ENCODE assay signal across 9 mouse cellular contexts in genomic region chr14:21086827-21087351, GRCm38 (mm10). TPM values are rescaled to one million over a fixed set of nuclear protein-coding genes. Genes with fewer than 3 reads are reported as not detected.
DNase-seq lines count a peak whose midpoint lies in the region; ATAC-seq and TF ChIP-seq lines count a peak whose summit lies in the region.
"Had no signal": no experiment of that assay in that cellular context is flagged by ENCODE, and none has a peak within 500 bp of the region (broad histone marks: within the 10 kb centered on the region; RNA-seq: fewer than 3 reads in every experiment).

No protein-coding gene starts in this region.

- peak overlapping the region; percentile 86 to 89 for H3K27ac ChIP-seq in heart, embryonic 14.5 days (replicated peaks in 1 of 2; ENCODE audit: control insufficient read depth in 1 of 2, insufficient read depth in 1 of 2, low read depth in 2 of 2, low read length in 2 of 2)
- peak overlapping the region; percentile 11; the same call in 1 of the 2 replicates for H3K27ac ChIP-seq in testis, adult 2 months (ENCODE audit: control insufficient read depth, insufficient read depth, low read depth, low read length)
- peak overlapping the region; percentile 74 for H3K27ac ChIP-seq in intestine, embryonic 15.5 days
- H3K27ac ChIP-seq in stomach, postnatal 0 days (replicated peaks): peak overlapping the region; percentile 80
- H3K27ac ChIP-seq in midbrain, embryonic 16.5 days (ENCODE audit: low read length): no peak overlapping the region

- H3K9ac ChIP-seq in heart, embryonic 14.5 days (ENCODE audit: low read length): peak overlapping the region; percentile 18; the same call in 1 of the 2 replicates
- H3K9ac ChIP-seq in intestine, embryonic 15.5 days: no peak overlapping the region
- 0 out of 2 replicates have a peak overlapping the region, but pooled peaks have one; percentile 23 for H3K9ac ChIP-seq in stomach, postnatal 0 days (ENCODE audit: low read length)
- H3K9ac ChIP-seq in midbrain, embryonic 16.5 days (ENCODE audit: low read depth, low read length): no peak overlapping the region

- TF ChIP-seq POLR2A in testis, adult 2 months (IDR thresholded peaks at IDR 0.05; ENCODE audit: control insufficient read depth, low read depth, low read length): no peak

- DNase-seq in heart, postnatal 4 days: no peak
- DNase-seq in testis, postnatal 14 days (ENCODE audit: low spot score): no peak
- no peak for DNase-seq in stomach, postnatal 0 days (ENCODE audit: low spot score)
- DNase-seq in frontal cortex, adult 2 months (ENCODE audit: extremely low spot score in 1 of 2, low spot score in 1 of 2): no peak
- DNase-seq: thymus, postnatal 36 days had no signal

- TF ChIP-seq CTCF in testis, adult 2 months (IDR thresholded peaks at IDR 0.05; ENCODE audit: control insufficient read depth, insufficient read depth, insufficient replicate concordance, low read depth, low read length): no peak
- TF ChIP-seq CTCF in stomach, postnatal 0 days (IDR thresholded peaks at IDR 0.05; ENCODE audit: low read depth): no peak

- H3K36me3 ChIP-seq in heart, embryonic 14.5 days (ENCODE audit: control insufficient read depth, insufficient read depth, low read length): no peaks in the 10 kb centered on the region
- no peaks in the 10 kb centered on the region for H3K36me3 ChIP-seq in testis, adult 2 months (ENCODE audit: control insufficient read depth, insufficient read depth, low read length)
- no peaks in the 10 kb centered on the region for H3K36me3 ChIP-seq in intestine, embryonic 15.5 days
- no peaks in the 10 kb centered on the region for H3K36me3 ChIP-seq in stomach, postnatal 0 days (ENCODE audit: control insufficient read depth, insufficient read depth, low read length)
- H3K36me3 ChIP-seq in midbrain, embryonic 16.5 days (ENCODE audit: control insufficient read depth, insufficient read depth, low read length): no peaks in the 10 kb centered on the region

- H3K9me3 ChIP-seq in heart, embryonic 14.5 days (ENCODE audit: control insufficient read depth, low read length): no peaks in the 10 kb centered on the region
- H3K9me3 ChIP-seq in intestine, embryonic 15.5 days: no peaks in the 10 kb centered on the region
- no peaks in the 10 kb centered on the region for H3K9me3 ChIP-seq in stomach, postnatal 0 days (ENCODE audit: control insufficient read depth, low read length)
- H3K9me3 ChIP-seq in midbrain, embryonic 16.5 days (replicated peaks; ENCODE audit: control insufficient read depth, low read length, poor library complexity, severe bottlenecking): no peaks in the 10 kb centered on the region

- TF ChIP-seq EP300 in stomach, postnatal 0 days (optimal IDR thresholded peaks at IDR 0.05): no peak

- no peak for ATAC-seq in heart, embryonic 14.5 days (ENCODE audit: insufficient number of reproducible peaks, insufficient read depth, low FRiP score, low read depth)
- ATAC-seq in intestine, embryonic 15.5 days: no peak
- no peak; the same call in 1 of the 2 replicates for ATAC-seq in stomach, postnatal 0 days (ENCODE audit: low FRiP score, low TSS enrichment)
- ATAC-seq in midbrain, embryonic 16.5 days: no peak

- H3K4me3 ChIP-seq in heart, embryonic 14.5 days (ENCODE audit: control insufficient read depth in 1 of 2, insufficient read depth in 1 of 2, low read depth in 1 of 2, low read length in 2 of 2): no peak overlapping the region
- H3K4me3 ChIP-seq in testis, adult 2 months (ENCODE audit: control insufficient read depth, low read depth, low read length): no peak overlapping the region
- H3K4me3 ChIP-seq in intestine, embryonic 15.5 days (replicated peaks): no peak overlapping the region
- H3K4me3 ChIP-seq in stomach, postnatal 0 days (ENCODE audit: low read depth, low read length): no peak overlapping the region
- H3K4me3 ChIP-seq in midbrain, embryonic 16.5 days (ENCODE audit: low read depth, low read length): no peak overlapping the region

- peak overlapping the region; percentile 42 for H3K4me2 ChIP-seq in heart, embryonic 14.5 days (ENCODE audit: low read length)
- no peak overlapping the region for H3K4me2 ChIP-seq in intestine, embryonic 15.5 days (replicated peaks)
- peak overlapping the region; percentile 11 for H3K4me2 ChIP-seq in stomach, postnatal 0 days (replicated peaks; ENCODE audit: low read depth)
- no peak overlapping the region for H3K4me2 ChIP-seq in midbrain, embryonic 16.5 days (ENCODE audit: low read length)

- H3K4me1 ChIP-seq in heart, embryonic 14.5 days (ENCODE audit: control insufficient read depth in 2 of 2, insufficient read depth in 2 of 2, low read length in 2 of 2): peaks cover 26 to 67% of the 10 kb centered on the region in 2 experiments
- H3K4me1 ChIP-seq in testis, adult 2 months (ENCODE audit: control insufficient read depth, insufficient read depth, low read length): no peaks in the 10 kb centered on the region
- peaks cover 26% of the 10 kb centered on the region for H3K4me1 ChIP-seq in intestine, embryonic 15.5 days (replicated peaks)
- 0 out of 2 replicates have a peak, but pooled peaks cover 2% of the 10 kb centered on the region for H3K4me1 ChIP-seq in stomach, postnatal 0 days (replicated peaks; ENCODE audit: control insufficient read depth, insufficient read depth)
- no peaks in the 10 kb centered on the region for H3K4me1 ChIP-seq in midbrain, embryonic 16.5 days (ENCODE audit: control insufficient read depth, insufficient read depth, low read length)

- H3K27me3 ChIP-seq in heart, embryonic 14.5 days (ENCODE audit: control insufficient read depth, insufficient read depth, low read length): no peaks in the 10 kb centered on the region
- no peaks in the 10 kb centered on the region for H3K27me3 ChIP-seq in testis, adult 2 months (ENCODE audit: control insufficient read depth, insufficient read depth, low read length)
- no peaks in the 10 kb centered on the region for H3K27me3 ChIP-seq in intestine, embryonic 15.5 days (replicated peaks)
- H3K27me3 ChIP-seq in stomach, postnatal 0 days (ENCODE audit: control insufficient read depth, insufficient read depth, low read length): no peaks in the 10 kb centered on the region
- H3K27me3 ChIP-seq in midbrain, embryonic 16.5 days (ENCODE audit: control insufficient read depth, insufficient read depth, low read depth, low read length): no peaks in the 10 kb centered on the region

- WGBS in heart, embryonic 14.5 days: 11% methylated on average over 7 of the region's 7 CpGs
- 29% methylated on average over 7 of the region's 7 CpGs for WGBS in intestine, embryonic 15.5 days
- 35% methylated on average over 7 of the region's 7 CpGs for WGBS in stomach, postnatal 0 days
- 65% methylated on average over 7 of the region's 7 CpGs for WGBS in midbrain, embryonic 16.5 days

RNA-seq across cellular contexts. Expression of gene Adk, which starts 34.5 kb away (rescaled TPM):
- 250 and 263 TPM in 2 replicates for polyA plus RNA-seq in heart, embryonic 14.5 days (2014; fragmentation: Nextera tagmentation; extraction: Ambion mirVana)
- 100 to 1,000 TPM; 142 to 149 TPM for total RNA-seq in heart, postnatal 4 days (2021)
- polyA plus RNA-seq in testis, adult 2 months (2012; rRNA removed): 22.4 and 23.4 TPM in 2 replicates
- 215 and 230 TPM in 2 replicates for polyA plus RNA-seq in intestine, embryonic 15.5 days (2015; fragmentation: Nextera tagmentation; extraction: Ambion mirVana)
- polyA plus RNA-seq in stomach, postnatal 0 days (2015; fragmentation: Nextera tagmentation; extraction: Ambion mirVana): 106 and 110 TPM in 2 replicates
- 40.4 and 41.1 TPM in 2 replicates for polyA plus RNA-seq in midbrain, embryonic 16.5 days (2015; fragmentation: Nextera tagmentation; extraction: Ambion mirVana)
- 80.6 and 84.0 TPM in 2 replicates for polyA plus RNA-seq in frontal cortex, adult 2 months (2012; rRNA removed)

RNA-seq across cellular contexts. Expression of gene Ap3m1, which starts 34.6 kb away (rescaled TPM):
- polyA plus RNA-seq in heart, embryonic 14.5 days (2014; fragmentation: Nextera tagmentation; extraction: Ambion mirVana): 63.2 and 72.3 TPM in 2 replicates
- 10 to 100 TPM; 75.5 to 79.0 TPM for total RNA-seq in heart, postnatal 4 days (2021)
- polyA plus RNA-seq in testis, adult 2 months (2012; rRNA removed): 25.9 and 31.6 TPM in 2 replicates
- 70.2 and 79.0 TPM in 2 replicates for polyA plus RNA-seq in intestine, embryonic 15.5 days (2015; fragmentation: Nextera tagmentation; extraction: Ambion mirVana)
- 42.7 and 46.8 TPM in 2 replicates for polyA plus RNA-seq in stomach, postnatal 0 days (2015; fragmentation: Nextera tagmentation; extraction: Ambion mirVana)
- 80.9 and 83.3 TPM in 2 replicates for polyA plus RNA-seq in midbrain, embryonic 16.5 days (2015; fragmentation: Nextera tagmentation; extraction: Ambion mirVana)
- 54.2 and 57.1 TPM in 2 replicates for polyA plus RNA-seq in frontal cortex, adult 2 months (2012; rRNA removed)

Comparison
In these comparisons a context has a peak if more than half of its experiments do, and no peak if none do; other contexts are left out.
1. H3K4me2 ChIP-seq: peak in heart, embryonic 14.5 days (single experiment) and stomach, postnatal 0 days (single experiment); none in intestine, embryonic 15.5 days (single experiment) and midbrain, embryonic 16.5 days (single experiment).
2. H3K9ac ChIP-seq: peak in heart, embryonic 14.5 days (single experiment) and stomach, postnatal 0 days (single experiment); none in intestine, embryonic 15.5 days (single experiment) and midbrain, embryonic 16.5 days (single experiment).